Comparison of ENCODE assay signal across 18 mouse cellular contexts in genomic region chr4:81508776-81509175, GRCm38 (mm10).
"Had no signal": no experiment of that assay in that cellular context is flagged by ENCODE, and none has a peak within 500 bp of the region (broad histone marks: within the 10 kb centered on the region; RNA-seq: fewer than 3 reads in every experiment).

No protein-coding gene starts in this region.

- H3K9ac ChIP-seq: lung, embryonic 14.5 days; midbrain, embryonic 12.5 days; neural tube, embryonic 13.5 days; neural tube, embryonic 15.5 days had no signal

- H3K36me3 ChIP-seq: midbrain, embryonic 10.5 days; midbrain, embryonic 12.5 days; neural tube, embryonic 13.5 days; neural tube, embryonic 15.5 days had no signal

- H3K27me3 ChIP-seq: midbrain, embryonic 12.5 days; neural tube, embryonic 13.5 days; neural tube, embryonic 15.5 days had no signal

- ATAC-seq: midbrain, embryonic 16.5 days had no signal

- H3K4me2 ChIP-seq: lung, embryonic 14.5 days; midbrain, embryonic 12.5 days; neural tube, embryonic 13.5 days; neural tube, embryonic 15.5 days had no signal

- DNase-seq: lung, embryonic 14.5 days; lung, postnatal 10 days; lung, postnatal 4 days; midbrain, embryonic 14.5 days; retina, postnatal 1 day; right cerebral cortex, adult 18-20 months; right cerebral cortex, postnatal 25 days; right cerebral cortex, postnatal 4 days; spleen, adult 18-20 months; thymus, adult 18-20 months; thymus, postnatal 14 days; thymus, postnatal 36 days had no signal

- H3K4me3 ChIP-seq: midbrain, embryonic 10.5 days; midbrain, embryonic 12.5 days; myocyte; neural tube, embryonic 13.5 days; neural tube, embryonic 15.5 days had no signal

- H3K4me1 ChIP-seq: neural tube, embryonic 13.5 days; neural tube, embryonic 15.5 days had no signal

- H3K9me3 ChIP-seq: midbrain, embryonic 10.5 days; midbrain, embryonic 12.5 days; neural tube, embryonic 13.5 days; neural tube, embryonic 15.5 days had no signal

- H3K27ac ChIP-seq: midbrain, embryonic 10.5 days; midbrain, embryonic 12.5 days; neural tube, embryonic 13.5 days; neural tube, embryonic 15.5 days had no signal
